Mouse (Mus musculus): Measurements from ENCODE around the gene Erg. TPM values are rescaled to one million over a fixed set of nuclear protein-coding genes. Genes with fewer than 3 reads are reported as not detected.

Gene Erg
- total RNA-seq, 2 experiments from 2014 or later: 8.9 to 10.2 TPM

DNA sequence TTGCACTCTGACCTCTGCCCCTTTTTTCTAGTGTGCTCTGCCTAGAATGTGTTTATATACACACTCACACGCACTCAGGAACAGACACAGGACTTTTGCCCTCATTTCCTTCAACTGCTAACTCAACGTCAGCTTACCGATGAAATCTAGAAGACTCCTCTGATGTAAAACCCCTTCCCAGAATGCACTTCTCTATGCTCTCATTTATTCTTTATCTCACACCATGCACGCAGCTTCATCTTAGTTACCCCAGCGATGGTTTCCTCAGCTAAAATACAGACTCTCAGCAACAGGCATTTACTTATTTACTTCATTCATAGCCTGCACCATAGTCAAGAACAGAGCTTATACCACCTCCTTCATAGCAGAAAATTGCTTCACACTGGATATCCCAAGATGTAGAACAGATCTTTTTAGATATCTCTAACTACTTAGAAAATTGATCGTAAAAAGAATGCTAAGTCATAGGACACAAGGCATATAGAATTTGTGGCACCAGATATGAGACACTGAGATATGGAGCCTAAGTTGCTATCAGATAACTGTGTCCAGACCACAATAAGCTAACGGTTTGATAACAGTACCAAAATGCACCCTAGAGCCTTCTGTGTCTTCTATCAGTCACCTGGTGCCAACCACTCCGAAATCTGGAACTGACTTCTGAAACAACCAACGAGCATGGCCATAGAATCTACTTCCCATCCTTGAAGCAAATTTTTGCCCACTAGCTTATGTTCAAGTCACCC, 98.6 kb downstream of the Erg start:
- DNase-seq: no peak
- intact Hi-C loops (cut with DNase I): no loop called here

DNA sequence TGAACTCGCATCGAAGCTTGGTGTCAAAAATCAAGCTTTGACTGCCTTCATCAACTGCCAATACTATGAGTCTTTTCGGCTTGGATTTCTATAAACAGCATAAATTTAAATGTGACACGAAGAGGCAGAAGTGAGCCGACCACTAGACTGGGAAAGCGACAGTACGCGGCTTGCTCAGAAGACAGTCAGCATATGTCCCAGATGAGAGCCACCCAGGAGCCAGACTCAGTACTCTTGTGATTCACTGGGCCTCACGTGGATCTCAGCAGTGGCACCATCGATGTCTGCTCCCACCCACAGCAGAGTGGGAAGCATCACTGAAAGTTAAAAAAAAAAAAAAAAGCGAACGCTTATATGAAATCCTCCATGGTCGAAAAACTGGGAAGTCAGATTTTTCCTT, 105.2 kb downstream of the Erg start:
- intact Hi-C loops (cut with DNase I): no loop called here
- no peak for DNase-seq

GRCm38 (mm10) chr16:95478558-95478957, 107.8 kb downstream of the Erg start:
- no peak for DNase-seq
- intact Hi-C loops (cut with DNase I): no loop called here

DNA sequence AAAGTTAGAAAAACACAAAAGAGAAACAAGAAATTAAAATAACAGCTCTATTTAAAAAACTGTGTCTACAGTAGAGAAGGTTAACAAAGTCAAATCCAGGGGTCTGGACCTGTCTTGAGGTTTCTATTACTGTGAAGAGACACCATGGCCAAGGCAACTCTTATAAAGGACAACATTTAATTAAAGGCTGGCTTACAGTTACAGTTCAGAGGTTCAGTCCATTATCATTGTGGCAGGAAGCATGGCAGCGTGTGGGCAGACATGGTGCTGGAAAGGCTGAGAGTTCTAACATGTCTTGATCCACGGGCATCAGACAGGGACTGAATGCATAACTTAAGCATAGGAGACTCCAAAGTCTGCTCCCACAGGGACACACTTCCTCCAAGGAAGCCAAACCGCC, 111.4 kb downstream of the Erg start:
- no peak for DNase-seq
- intact Hi-C loops (cut with DNase I): no loop called here

DNA sequence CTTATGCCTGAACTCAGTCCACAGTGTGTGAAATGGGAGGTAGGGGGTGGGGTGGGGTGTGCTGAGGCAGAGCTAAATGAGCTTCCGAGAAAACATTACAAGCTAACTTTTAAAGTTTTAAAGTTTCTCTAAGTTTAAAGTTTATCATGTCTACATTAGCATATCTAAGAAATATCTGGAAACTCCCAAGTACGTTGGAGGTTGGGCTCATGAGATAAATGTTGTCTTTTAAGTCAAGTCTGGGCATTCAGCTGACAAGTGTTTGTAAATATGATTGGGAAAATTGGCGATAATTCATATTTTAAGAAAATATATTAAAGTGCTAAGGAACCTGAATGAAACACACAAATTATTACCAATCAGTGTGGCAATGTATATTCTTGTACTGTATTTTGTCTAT, 112.4 kb downstream of the Erg start:
- DNase-seq: no peak
- intact Hi-C loops (cut with DNase I): no loop called here

- intact Hi-C loops (cut with DNase I): no loop called here
- DNase-seq: no peak
Observed at GRCm38 (mm10) chr16:95472771-95473170, 113.6 kb downstream of the Erg start.

DNA sequence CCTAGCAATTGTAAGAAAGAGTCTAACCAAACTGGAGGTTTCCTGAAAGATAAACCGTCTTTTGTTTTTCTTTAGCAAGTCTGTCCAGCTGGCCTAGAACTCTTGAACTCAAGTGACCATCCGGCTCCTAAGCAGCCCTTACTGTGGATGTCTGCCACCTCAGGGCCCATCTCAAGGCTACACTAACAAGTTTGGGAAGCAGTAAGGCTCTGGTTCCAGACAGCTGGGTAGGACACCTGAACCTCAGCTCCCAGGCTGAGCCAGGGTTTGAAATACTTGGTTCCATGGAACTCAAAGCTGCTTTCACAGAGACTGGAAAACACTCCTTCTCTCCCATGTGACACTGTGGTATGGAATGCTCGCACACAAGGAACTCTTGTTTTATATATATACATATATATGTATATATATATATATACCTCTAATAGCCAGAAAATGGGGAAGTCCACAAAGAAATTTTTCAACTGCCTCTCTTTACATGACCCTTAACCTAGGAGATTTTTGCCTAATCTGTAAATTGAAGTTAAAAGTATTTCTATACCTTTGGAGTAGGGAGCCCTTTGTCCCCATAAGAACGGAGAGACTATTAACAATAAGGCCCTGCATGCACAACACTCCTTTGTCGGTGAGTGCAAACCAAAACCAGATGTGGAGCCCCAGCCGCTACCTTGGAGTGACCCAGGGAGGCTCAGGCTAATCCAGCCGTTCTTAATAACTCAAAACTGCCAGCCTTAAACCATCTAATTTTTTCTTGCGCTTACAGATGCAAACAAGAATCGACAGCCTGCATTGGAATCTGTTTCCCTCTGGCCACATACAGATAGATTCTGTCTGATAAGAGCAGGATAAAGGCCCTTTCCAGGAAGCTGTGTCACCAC, 116.9 kb downstream of the Erg start:
- no peak for DNase-seq
- intact Hi-C loops (cut with DNase I): loop anchor here (10.0 kb wide), 1 partner anchor 475 kb away; no protein-coding TSS in a partner anchor

DNA sequence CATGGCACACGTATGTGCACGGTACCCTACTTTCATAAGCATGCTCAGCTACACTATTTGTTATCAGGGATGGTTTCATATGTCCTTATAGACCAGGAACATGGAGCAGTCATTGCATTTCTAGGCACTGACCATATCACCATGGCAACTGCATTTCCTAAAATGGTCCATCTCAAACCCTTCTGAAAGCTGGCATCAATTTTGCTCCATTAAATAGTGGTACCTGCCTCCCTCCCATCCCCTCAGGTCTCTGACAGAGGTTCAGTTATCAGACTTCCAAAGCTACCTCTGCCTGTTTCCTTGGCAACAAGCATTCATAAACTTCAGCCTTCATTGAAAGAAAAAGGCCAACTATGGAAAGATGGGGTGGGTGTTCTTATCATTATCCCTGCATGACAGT, 118.5 kb downstream of the Erg start:
- intact Hi-C loops (cut with DNase I): loop anchor here (10.0 kb wide), 1 partner anchor 477 kb away; no protein-coding TSS in a partner anchor
- no peak for DNase-seq

DNA sequence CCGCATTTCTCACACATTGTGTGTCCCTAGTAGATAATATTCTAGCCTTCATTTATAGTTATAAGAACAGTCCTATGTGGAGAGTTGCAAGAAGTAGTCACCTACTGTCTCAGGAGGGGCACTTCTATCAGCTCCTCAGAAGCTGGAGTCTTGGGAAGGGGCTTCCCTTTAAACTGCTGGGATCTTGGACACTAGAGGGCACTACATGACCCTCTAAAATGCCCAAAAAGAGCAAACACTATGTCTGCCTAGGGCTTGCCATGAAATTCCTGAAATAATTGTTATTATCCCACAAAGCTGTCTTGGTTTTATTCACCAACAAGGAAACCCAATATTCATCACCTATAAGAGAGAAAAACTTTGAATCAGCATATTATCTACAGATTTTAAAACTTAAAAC, 119.8 kb downstream of the Erg start:
- peak; percentile 29 for DNase-seq
- intact Hi-C loops (cut with DNase I): loop anchor here (10.0 kb wide), 1 partner anchor 478 kb away; no protein-coding TSS in a partner anchor

DNA sequence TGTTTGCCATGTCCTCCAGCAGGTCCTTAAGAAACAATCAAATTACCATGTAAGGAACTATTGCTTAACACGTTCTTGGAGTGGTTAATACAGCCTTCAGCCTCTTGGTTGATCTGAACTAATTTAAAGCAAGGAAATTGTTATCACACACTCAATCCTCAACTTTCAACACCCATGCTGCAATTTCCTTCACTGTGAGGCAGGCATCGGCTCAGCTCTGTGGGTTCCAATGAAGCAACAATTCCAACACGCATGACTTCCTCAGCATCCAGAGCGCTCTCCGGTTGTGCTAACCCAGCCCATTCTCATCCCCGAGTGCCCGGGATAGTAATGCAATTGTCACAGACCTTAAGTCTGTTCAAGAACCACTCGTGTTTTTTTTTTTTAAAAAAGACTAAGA, 121.8 kb downstream of the Erg start:
- DNase-seq: no peak
- intact Hi-C loops (cut with DNase I): loop anchor here (10.0 kb wide), 1 partner anchor 480 kb away; no protein-coding TSS in a partner anchor

- no peak for DNase-seq
- intact Hi-C loops (cut with DNase I): loop anchor here (10.0 kb wide), 1 partner anchor 481 kb away; no protein-coding TSS in a partner anchor
Observed at GRCm38 (mm10) chr16:95463796-95464195, 122.6 kb downstream of the Erg start.

- intact Hi-C loops (cut with DNase I): loop anchor here (10.0 kb wide), 1 partner anchor 483 kb away; no protein-coding TSS in a partner anchor
- DNase-seq: no peak
Observed at GRCm38 (mm10) chr16:95461941-95462340, 124.5 kb downstream of the Erg start.

GRCm38 (mm10) chr16:95460336-95460735, 126.1 kb downstream of the Erg start:
- intact Hi-C loops (cut with DNase I): loop anchor here (10.0 kb wide), 1 partner anchor 484 kb away; no protein-coding TSS in a partner anchor
- DNase-seq: no peak

GRCm38 (mm10) chr16:95459325-95459691, 127.1 kb downstream of the Erg start:
- intact Hi-C loops (cut with DNase I): no loop called here
- no peak for DNase-seq

DNA sequence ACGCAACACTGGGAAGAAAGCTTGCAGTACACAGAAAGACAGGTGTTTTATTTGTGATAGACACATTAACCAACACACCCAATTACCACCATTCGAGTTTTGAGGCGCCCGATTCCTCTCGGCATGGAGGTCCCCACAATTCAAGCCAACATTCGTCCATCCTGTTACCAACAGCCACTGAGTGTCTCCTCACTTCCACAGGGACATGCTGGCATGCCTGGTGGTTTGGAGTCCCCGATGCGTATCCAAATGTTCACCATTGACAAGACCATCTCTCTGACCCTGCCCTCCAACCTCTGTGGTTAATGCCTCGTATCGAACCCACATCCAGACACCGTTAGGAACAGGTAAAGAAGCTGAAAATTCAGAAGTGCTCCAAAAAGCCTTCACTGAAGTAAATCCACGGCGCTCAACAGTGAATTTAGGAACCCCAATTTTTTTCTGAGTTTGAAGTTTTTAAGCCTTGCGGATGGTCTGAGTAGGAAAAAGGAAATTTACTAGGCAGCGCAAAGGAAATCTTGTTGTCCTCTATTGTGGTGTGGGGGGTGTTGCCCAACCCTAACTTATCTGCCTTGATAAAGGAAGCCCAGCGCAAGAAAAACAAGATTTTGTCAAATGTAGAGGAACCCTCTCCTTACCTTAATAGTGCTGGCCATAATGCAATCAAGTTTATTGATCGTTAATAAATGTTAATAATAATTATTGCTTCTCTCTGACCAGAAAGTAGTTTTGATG, 127.6 kb downstream of the Erg start:
- intact Hi-C loops (cut with DNase I): no loop called here
- DNase-seq: no peak

GRCm38 (mm10) chr16:95457006-95457405, 129.4 kb downstream of the Erg start:
- no peak for DNase-seq
- intact Hi-C loops (cut with DNase I): no loop called here

DNA sequence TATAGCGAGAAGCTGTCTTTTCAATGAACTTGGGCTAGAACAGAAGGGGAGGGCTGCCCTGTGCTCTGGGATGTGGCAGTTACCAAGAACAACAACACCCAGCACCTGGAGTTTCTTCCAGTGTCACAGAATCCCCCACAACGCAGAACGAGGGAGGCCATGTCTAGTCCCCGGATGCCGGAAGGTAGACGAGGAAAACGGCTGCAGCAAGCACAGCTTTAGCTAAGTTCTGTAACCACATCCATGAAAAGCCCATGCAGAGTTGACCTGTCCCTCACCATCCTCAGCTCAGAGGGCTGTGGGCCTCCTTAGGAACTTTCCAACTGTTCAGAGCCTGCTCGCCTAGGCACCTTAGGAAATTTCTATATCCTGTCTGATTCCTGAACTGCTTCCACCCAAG, 130.5 kb downstream of the Erg start:
- DNase-seq: no peak
- intact Hi-C loops (cut with DNase I): no loop called here

DNA sequence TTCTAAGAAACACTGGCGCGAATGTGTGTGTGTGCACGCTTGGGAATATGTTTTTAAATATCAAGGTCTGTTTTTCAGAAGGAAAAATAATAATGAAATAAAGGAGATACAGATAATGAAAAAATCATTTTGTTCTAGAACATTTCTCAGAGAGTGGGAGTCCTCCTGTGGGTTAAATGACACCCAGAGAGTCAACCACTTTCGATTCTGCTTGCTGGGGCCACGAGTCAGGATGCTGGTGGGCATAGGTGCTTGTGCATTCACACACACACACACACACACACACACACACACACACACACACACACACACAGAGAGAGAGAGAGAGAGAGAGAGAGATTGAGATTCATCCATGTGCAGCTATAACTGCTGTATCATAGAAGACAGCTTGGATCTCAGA, 130.9 kb downstream of the Erg start:
- no peak for DNase-seq
- intact Hi-C loops (cut with DNase I): no loop called here

DNA sequence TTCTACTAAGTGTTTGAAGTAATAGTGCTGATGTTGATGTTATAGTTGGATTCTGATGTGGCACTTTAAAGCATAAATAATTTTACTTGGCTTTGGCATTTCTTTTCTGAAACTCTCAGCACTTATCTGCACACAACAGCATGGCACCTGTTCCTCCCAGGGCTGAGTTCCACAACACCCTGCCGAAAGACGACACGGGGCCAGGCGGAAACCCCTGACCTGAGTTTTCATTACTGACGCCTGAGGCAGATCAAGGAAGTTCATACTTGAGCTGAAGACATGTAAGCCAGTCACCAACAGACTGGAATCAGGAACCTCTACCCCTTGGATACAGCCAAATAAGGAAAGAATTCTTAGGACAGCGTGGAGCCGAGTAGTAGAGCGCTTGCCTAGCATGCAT, 134.0 kb downstream of the Erg start:
- intact Hi-C loops (cut with DNase I): no loop called here
- no peak for DNase-seq

GRCm38 (mm10) chr16:95449361-95449725, 137.1 kb downstream of the Erg start:
- DNase-seq: no peak
- intact Hi-C loops (cut with DNase I): no loop called here
